Mouse (Mus musculus): ENCODE data around the gene Dok3. TPM values are rescaled to one million over a fixed set of nuclear protein-coding genes. Genes with fewer than 3 reads are reported as not detected.
"Not testable (repeated sequence)": the region's sequence is repeated elsewhere in the genome, so short reads cannot be mapped to it uniquely, and the experiment has no call there.

The Dok3 gene
- total and polyA plus RNA-seq, 2 experiments from 2014 or later, result 1.1 to 4.7 TPM

GRCm38 (mm10) chr13:55571027-55571751, 42.1 kb upstream of the Dok3 start, which contains the start of gene Fam193b:
Gene Fam193b, minus strand, starts transcription at chr13:55571120.
- WGBS, result 2% methylated on average over 36 of the region's 47 CpGs
- no peak for TF ChIP-seq CTCF (IDR thresholded peaks at IDR 0.05; ENCODE audit: low read depth)
- DNase-seq (ENCODE audit: low spot score), result peak; percentile 96

GRCm38 (mm10) chr13:55570286-55570973, 41.3 kb upstream of the Dok3 start:
- no peaks in the 10 kb centered on the region for H3K27me3 ChIP-seq (ENCODE audit: insufficient read depth, low read length)
- peak overlapping the region; percentile 90 for H3K27ac ChIP-seq
- ATAC-seq, result peak; percentile 71
- peak overlapping the region; percentile 72 for H3K4me3 ChIP-seq (ENCODE audit: low read length)
- peaks cover 9% of the 10 kb centered on the region for H3K4me1 ChIP-seq (ENCODE audit: insufficient read depth, low read length)
- under 1% methylated on average over 43 of the region's 47 CpGs for WGBS
- no peaks in the 10 kb centered on the region for H3K9me3 ChIP-seq (ENCODE audit: low read length)
- H3K4me2 ChIP-seq (ENCODE audit: low read depth, low read length), result peak overlapping the region; percentile 96
- no peak for TF ChIP-seq CTCF (IDR thresholded peaks at IDR 0.05; ENCODE audit: low read depth)
- H3K36me3 ChIP-seq (ENCODE audit: insufficient read depth, low read length), result no peaks in the 10 kb centered on the region
- peak overlapping the region; percentile 91 for H3K9ac ChIP-seq (replicated peaks; ENCODE audit: low read length)
- peak; percentile 53 for DNase-seq (ENCODE audit: low spot score)

More at GRCm38 (mm10) chr13:55571027-55571751, 42.1 kb upstream of the Dok3 start, which contains the start of gene Fam193b:
- peak; percentile 91 for ATAC-seq
- Histone ChIP-seq H3K27me3 (ENCODE audit: insufficient read depth, low read length) (no peaks in the 10 kb centered on the region), H3K27ac (peak within 1 kb of the TSS; percentile 90), H3K4me1 (ENCODE audit: insufficient read depth, low read length) (peaks cover 9% of the 10 kb centered on the region), H3K4me2 (ENCODE audit: low read depth, low read length) (peak within 1 kb of the TSS; percentile 96), H3K4me3 (ENCODE audit: low read length) (peak within 1 kb of the TSS; percentile 72), H3K9ac (replicated peaks; ENCODE audit: low read length) (peak within 1 kb of the TSS; percentile 91), H3K9me3 (ENCODE audit: low read length) (no peaks in the 10 kb centered on the region), H3K36me3 (ENCODE audit: insufficient read depth, low read length) (no peaks in the 10 kb centered on the region)

- DNase-seq (ENCODE audit: low spot score) (peak; percentile 60), ATAC-seq (peak; percentile 53)
- Histone ChIP-seq H3K4me1 (ENCODE audit: insufficient read depth, low read length) (peaks cover 9% of the 10 kb centered on the region), H3K9me3 (ENCODE audit: low read length) (no peaks in the 10 kb centered on the region), H3K9ac (replicated peaks; ENCODE audit: low read length) (peak overlapping the region; percentile 91), H3K27me3 (ENCODE audit: insufficient read depth, low read length) (no peaks in the 10 kb centered on the region), H3K27ac (peak overlapping the region; percentile 90), H3K4me3 (ENCODE audit: low read length) (peak overlapping the region; percentile 72), H3K4me2 (ENCODE audit: low read depth, low read length) (peak overlapping the region; percentile 96), H3K36me3 (ENCODE audit: insufficient read depth, low read length) (no peaks in the 10 kb centered on the region)
- 2% methylated on average over 16 of the region's 16 CpGs for WGBS
- TF ChIP-seq CTCF (IDR thresholded peaks at IDR 0.05; ENCODE audit: low read depth), result peak; percentile 44
These were observed 40.7 kb upstream of the Dok3 start for GRCm38 (mm10) chr13:55569726-55570285.

- not testable (repeated sequence) for H3K4me1 ChIP-seq (ENCODE audit: insufficient read depth, low read length); H3K27ac ChIP-seq; H3K36me3 ChIP-seq (ENCODE audit: insufficient read depth, low read length); H3K27me3 ChIP-seq (ENCODE audit: insufficient read depth, low read length); H3K4me3 ChIP-seq (ENCODE audit: low read length); ATAC-seq; H3K4me2 ChIP-seq (ENCODE audit: low read depth, low read length); H3K9me3 ChIP-seq (ENCODE audit: low read length); H3K9ac ChIP-seq (replicated peaks; ENCODE audit: low read length); DNase-seq (ENCODE audit: low spot score)
- 88% methylated on average over 4 of the region's 4 CpGs for WGBS
These were observed 39.4 kb upstream of the Dok3 start for GRCm38 (mm10) chr13:55568524-55568923.

- peaks cover 9% of the 10 kb centered on the region for H3K4me1 ChIP-seq (ENCODE audit: insufficient read depth, low read length)
- peaks cover 5% of the 10 kb centered on the region; the same call in 1 of the 2 replicates for H3K36me3 ChIP-seq (ENCODE audit: insufficient read depth, low read length)
- H3K4me2 ChIP-seq (ENCODE audit: low read depth, low read length), result no peak overlapping the region
- no peak overlapping the region for H3K4me3 ChIP-seq (ENCODE audit: low read length)
- TF ChIP-seq CTCF (IDR thresholded peaks at IDR 0.05; ENCODE audit: low read depth), result no peak
- ATAC-seq, result no peak
- no peak overlapping the region for H3K9ac ChIP-seq (replicated peaks; ENCODE audit: low read length)
- no peaks in the 10 kb centered on the region for H3K9me3 ChIP-seq (ENCODE audit: low read length)
- 87% methylated on average over 2 of the region's 2 CpGs for WGBS
- DNase-seq (ENCODE audit: low spot score), result no peak
- H3K27ac ChIP-seq, result no peak overlapping the region
- no peaks in the 10 kb centered on the region for H3K27me3 ChIP-seq (ENCODE audit: insufficient read depth, low read length)
These were observed 38.9 kb upstream of the Dok3 start for GRCm38 (mm10) chr13:55567949-55568348.

- ATAC-seq, result no peak
- DNase-seq (ENCODE audit: low spot score), result no peak
- Histone ChIP-seq H3K9ac (replicated peaks; ENCODE audit: low read length) (no peak overlapping the region), H3K27me3 (ENCODE audit: insufficient read depth, low read length) (no peaks in the 10 kb centered on the region), H3K27ac (no peak overlapping the region), H3K9me3 (ENCODE audit: low read length) (no peaks in the 10 kb centered on the region), H3K4me3 (ENCODE audit: low read length) (no peak overlapping the region), H3K4me2 (ENCODE audit: low read depth, low read length) (no peak overlapping the region), H3K36me3 (ENCODE audit: insufficient read depth, low read length) (peaks cover 5% of the 10 kb centered on the region; the same call in 1 of the 2 replicates), H3K4me1 (ENCODE audit: insufficient read depth, low read length) (peaks cover 9% of the 10 kb centered on the region)
- no peak for TF ChIP-seq CTCF (IDR thresholded peaks at IDR 0.05; ENCODE audit: low read depth)
- WGBS, result 76% methylated on average over 6 of the region's 6 CpGs
These were observed 37.9 kb upstream of the Dok3 start for GRCm38 (mm10) chr13:55567001-55567400.

Measured in hindbrain, postnatal 0 days (tissue).